Comparison of ENCODE assay signal across 24 mouse cellular contexts in genomic region chr3:28617008-28617627, GRCm38 (mm10).
A peak's percentile ranks its signal among the peaks of the same experiment; 100 is the strongest.
DNase-seq lines count a peak whose midpoint lies in the region; ATAC-seq lines count a peak whose summit lies in the region.
"Had no signal": no experiment of that assay in that cellular context is flagged by ENCODE, and none has a peak within 500 bp of the region (broad histone marks: within the 10 kb centered on the region; RNA-seq: fewer than 3 reads in every experiment).

No protein-coding gene starts in this region.

- 88% methylated on average over 5 of the region's 5 CpGs for whole genome bisulfite sequencing in hindbrain, embryonic 14.5 days
- 81% methylated on average over 5 of the region's 5 CpGs for WGBS in hindbrain, embryonic 12.5 days
- 85% methylated on average over 5 of the region's 5 CpGs for WGBS in embryonic facial prominence, embryonic 15.5 days
- WGBS in midbrain, embryonic 14.5 days = 76% methylated on average over 5 of the region's 5 CpGs

- H3K9ac ChIP-seq in hindbrain, embryonic 14.5 days = no peak overlapping the region
- no peak overlapping the region for H3K9ac ChIP-seq in hindbrain, embryonic 12.5 days
- H3K9ac ChIP-seq in embryonic facial prominence, embryonic 15.5 days = no peak overlapping the region
- H3K9ac ChIP-seq in midbrain, embryonic 14.5 days (replicated peaks; ENCODE audit: low read length) = no peak overlapping the region
- H3K9ac ChIP-seq: embryonic facial prominence, embryonic 13.5 days; heart, embryonic 12.5 days; intestine, embryonic 15.5 days; neural tube, embryonic 13.5 days; stomach, embryonic 15.5 days had no signal

- H3K27ac ChIP-seq in hindbrain, embryonic 14.5 days = no peak overlapping the region
- no peak overlapping the region for H3K27ac ChIP-seq in hindbrain, embryonic 12.5 days
- H3K27ac ChIP-seq in embryonic facial prominence, embryonic 15.5 days (replicated peaks) = no peak overlapping the region
- peak overlapping the region; percentile 45 for H3K27ac ChIP-seq in midbrain, embryonic 14.5 days (replicated peaks; ENCODE audit: low read depth, low read length)
- H3K27ac ChIP-seq: embryonic facial prominence, embryonic 13.5 days; intestine, embryonic 15.5 days; left cerebral cortex, adult 2 months; neural tube, embryonic 13.5 days; stomach, embryonic 15.5 days had no signal

- H3K36me3 ChIP-seq in hindbrain, embryonic 14.5 days (replicated peaks; ENCODE audit: control insufficient read depth, insufficient read depth) = peaks cover 53% of the 10 kb centered on the region
- peaks cover 17% of the 10 kb centered on the region; the same call in 1 of the 2 replicates for H3K36me3 ChIP-seq in hindbrain, embryonic 12.5 days
- H3K36me3 ChIP-seq in embryonic facial prominence, embryonic 15.5 days = no peaks in the 10 kb centered on the region
- H3K36me3 ChIP-seq in midbrain, embryonic 14.5 days (ENCODE audit: control insufficient read depth, insufficient read depth, low read length) = peaks cover 30% of the 10 kb centered on the region
- H3K36me3 ChIP-seq: embryonic facial prominence, embryonic 13.5 days; G1E; heart, embryonic 12.5 days; intestine, embryonic 15.5 days; stomach, embryonic 15.5 days had no signal

- no peak overlapping the region for H3K4me2 ChIP-seq in hindbrain, embryonic 14.5 days (replicated peaks)
- no peak overlapping the region for H3K4me2 ChIP-seq in hindbrain, embryonic 12.5 days (replicated peaks)
- no peak overlapping the region for H3K4me2 ChIP-seq in embryonic facial prominence, embryonic 15.5 days (replicated peaks)
- no peak overlapping the region for H3K4me2 ChIP-seq in midbrain, embryonic 14.5 days (ENCODE audit: low read length)
- H3K4me2 ChIP-seq: embryonic facial prominence, embryonic 13.5 days; heart, embryonic 12.5 days; intestine, embryonic 15.5 days; liver, embryonic 11.5 days; neural tube, embryonic 13.5 days; stomach, embryonic 15.5 days had no signal

- no peaks in the 10 kb centered on the region for H3K4me1 ChIP-seq in hindbrain, embryonic 14.5 days (replicated peaks; ENCODE audit: control insufficient read depth, insufficient read depth, low read length)
- H3K4me1 ChIP-seq in hindbrain, embryonic 12.5 days = no peaks in the 10 kb centered on the region
- H3K4me1 ChIP-seq in embryonic facial prominence, embryonic 15.5 days = no peaks in the 10 kb centered on the region
- no peaks in the 10 kb centered on the region for H3K4me1 ChIP-seq in midbrain, embryonic 14.5 days (ENCODE audit: control insufficient read depth, insufficient read depth, low read length)
- H3K4me1 ChIP-seq: embryonic facial prominence, embryonic 13.5 days; heart, embryonic 12.5 days; intestine, embryonic 15.5 days; neural tube, embryonic 13.5 days; stomach, embryonic 15.5 days had no signal

- no peaks in the 10 kb centered on the region for H3K9me3 ChIP-seq in hindbrain, embryonic 14.5 days (ENCODE audit: control insufficient read depth, low read length)
- no peaks in the 10 kb centered on the region for H3K9me3 ChIP-seq in hindbrain, embryonic 12.5 days (replicated peaks)
- no peaks in the 10 kb centered on the region for H3K9me3 ChIP-seq in embryonic facial prominence, embryonic 15.5 days (replicated peaks)
- H3K9me3 ChIP-seq in midbrain, embryonic 14.5 days (ENCODE audit: control insufficient read depth, low read length) = no peaks in the 10 kb centered on the region
- H3K9me3 ChIP-seq: embryonic facial prominence, embryonic 13.5 days; G1E; heart, embryonic 12.5 days; intestine, embryonic 15.5 days; neural tube, embryonic 13.5 days; stomach, embryonic 15.5 days had no signal

- ATAC-seq in hindbrain, embryonic 14.5 days (ENCODE audit: low FRiP score) = no peak
- ATAC-seq in hindbrain, embryonic 12.5 days (ENCODE audit: low FRiP score) = no peak
- ATAC-seq in embryonic facial prominence, embryonic 15.5 days (ENCODE audit: insufficient number of reproducible peaks, low FRiP score, low TSS enrichment, low read depth) = 0 out of 2 replicates have a peak, but pooled peaks have one; percentile 24
- ATAC-seq in midbrain, embryonic 14.5 days (ENCODE audit: low FRiP score, low TSS enrichment) = peak; percentile 64; the same call in 1 of the 2 replicates
- ATAC-seq in granulocyte monocyte progenitor cell, adult 5-6 weeks (replicated peaks; ENCODE audit: poor library complexity, severe bottlenecking) = no peak
- ATAC-seq: intestine, embryonic 15.5 days had no signal

- DNase-seq in cerebellum, postnatal 14 days = peak; percentile 11 to 21
- DNase-seq in cerebellum, postnatal 36 days = no peak
- peak; percentile 36 for DNase-seq in hindbrain, embryonic 14.5 days (ENCODE audit: low spot score)
- peak; percentile 66 for DNase-seq in midbrain, embryonic 14.5 days
- DNase-seq in layer of hippocampus, postnatal 10 days (ENCODE audit: low spot score in 2 of 2) = no peak
- DNase-seq: adrenal gland, postnatal 14 days; cerebellum, adult 11-12 months; heart, postnatal 36 days; kidney, adult 9 months; kidney, postnatal 36 days; lung, adult 18-20 months; lung, postnatal 14 days; thymus, adult 2 months had no signal

- no peak overlapping the region for H3K4me3 ChIP-seq in hindbrain, embryonic 14.5 days (replicated peaks; ENCODE audit: low read length)
- no peak overlapping the region for H3K4me3 ChIP-seq in hindbrain, embryonic 12.5 days
- H3K4me3 ChIP-seq in embryonic facial prominence, embryonic 15.5 days (replicated peaks) = no peak overlapping the region
- H3K4me3 ChIP-seq in midbrain, embryonic 14.5 days (replicated peaks; ENCODE audit: low read depth, low read length) = no peak overlapping the region
- H3K4me3 ChIP-seq: embryonic facial prominence, embryonic 13.5 days; heart, embryonic 12.5 days; intestine, embryonic 15.5 days; left cerebral cortex, adult 2 months; neural tube, embryonic 13.5 days; stomach, embryonic 15.5 days had no signal

- no peaks in the 10 kb centered on the region for H3K27me3 ChIP-seq in hindbrain, embryonic 14.5 days (ENCODE audit: control insufficient read depth, insufficient read depth, low read length)
- H3K27me3 ChIP-seq in hindbrain, embryonic 12.5 days = no peaks in the 10 kb centered on the region
- no peaks in the 10 kb centered on the region for H3K27me3 ChIP-seq in embryonic facial prominence, embryonic 15.5 days
- no peaks in the 10 kb centered on the region for H3K27me3 ChIP-seq in midbrain, embryonic 14.5 days (ENCODE audit: control insufficient read depth, insufficient read depth, low read length)
- H3K27me3 ChIP-seq: embryonic facial prominence, embryonic 13.5 days; heart, embryonic 12.5 days; intestine, embryonic 15.5 days; neural tube, embryonic 13.5 days; stomach, embryonic 15.5 days had no signal

Comparison
In these comparisons a context has a peak if more than half of its experiments do, and no peak if none do; other contexts are left out.
1. DNase-seq: peak in cerebellum, postnatal 14 days (2 of 2), hindbrain, embryonic 14.5 days (single experiment) and midbrain, embryonic 14.5 days (single experiment); none in cerebellum, postnatal 36 days (0 of 2) and layer of hippocampus, postnatal 10 days (0 of 2).
2. ATAC-seq: peak in embryonic facial prominence, embryonic 15.5 days (single experiment) and midbrain, embryonic 14.5 days (single experiment); none in hindbrain, embryonic 14.5 days (single experiment), hindbrain, embryonic 12.5 days (single experiment) and granulocyte monocyte progenitor cell, adult 5-6 weeks (single experiment).